Mouse (Mus musculus) testis, adult 2 months (tissue): ENCODE results near the gene Gm4846. TPM values are rescaled to one million over a fixed set of nuclear protein-coding genes. Genes with fewer than 3 reads are reported as not detected.
"Not testable (repeated sequence)": the region's sequence is repeated elsewhere in the genome, so short reads cannot be mapped to it uniquely, and the experiment has no call there.

Experiments
- H3K27ac ChIP-seq: fragments of 200-500 bp; 2 replicates; pipeline ENCODE4 v1.5.1; 2012; ENCODE audit warnings: low read depth, low read length; ENCODE audit not compliant: control insufficient read depth, insufficient read depth
- H3K27me3 ChIP-seq: fragments of 200-500 bp; 2 replicates; pipeline ENCODE4 v1.6.1; 2012; ENCODE audit warnings: mild to moderate bottlenecking, low read length, moderate library complexity; ENCODE audit not compliant: control insufficient read depth, insufficient read depth
- H3K36me3 ChIP-seq: fragments of 200-500 bp; 2 replicates; pipeline ENCODE4 v1.6.1; 2012; ENCODE audit warnings: mild to moderate bottlenecking, low read length; ENCODE audit not compliant: control insufficient read depth, insufficient read depth
- H3K4me1 ChIP-seq: fragments of 200-500 bp; 2 replicates; pipeline ENCODE4 v1.6.1; 2012; ENCODE audit warnings: low read length; ENCODE audit not compliant: control insufficient read depth, insufficient read depth
- H3K4me3 ChIP-seq: fragments of 200-500 bp; 2 replicates; pipeline ENCODE4 v1.5.1; 2012; ENCODE audit warnings: low read depth, mild to moderate bottlenecking, low read length, moderate library complexity, mixed read lengths; ENCODE audit not compliant: control insufficient read depth
- CTCF ChIP-seq: fragments of 200-500 bp; IDR thresholded peaks from 2 replicates; pipeline ENCODE4 v1.5.1; 2012; ENCODE audit warnings: low read depth, mild to moderate bottlenecking, inconsistent platforms, low read length, moderate library complexity; ENCODE audit not compliant: control insufficient read depth, insufficient read depth, insufficient replicate concordance
- POLR2A ChIP-seq: fragments of 200-500 bp; IDR thresholded peaks from 2 replicates; pipeline ENCODE4 v1.6.1; 2012; ENCODE audit warnings: low read depth, mild to moderate bottlenecking, inconsistent platforms, low read length, moderate library complexity; ENCODE audit not compliant: control insufficient read depth
- polyA plus RNA-seq: library from polyadenylated mRNA; depleted of rRNA; stranded (reverse); fragments of >200 nt; gene quantifications from 2 replicates; pipeline ENCODE4 v1.2.3, GENCODE M21; 2012; rRNA removed

Gm4846 gene
- 0.64 and 0.69 TPM in 2 replicates for polyA plus RNA-seq

GRCm38 (mm10) chr1:166497488-166497887 lies at the start of gene Gm4846:
TSS of gene Gm4846 (minus strand) at chr1:166497588.
- not testable (repeated sequence) for H3K27me3 ChIP-seq, H3K4me1 ChIP-seq, H3K27ac ChIP-seq, H3K4me3 ChIP-seq, H3K36me3 ChIP-seq

- not testable (repeated sequence) for H3K27ac ChIP-seq, H3K4me1 ChIP-seq, H3K27me3 ChIP-seq, H3K4me3 ChIP-seq, H3K36me3 ChIP-seq
These were observed 34.1 kb upstream of the Gm4846 start for GRCm38 (mm10) chr1:166531521-166531920.

GRCm38 (mm10) chr1:166524709-166525108 lies 27.3 kb upstream of the Gm4846 start:
- H3K27ac ChIP-seq, H3K4me1 ChIP-seq, H3K36me3 ChIP-seq, H3K27me3 ChIP-seq, H3K4me3 ChIP-seq: not testable (repeated sequence)

- not testable (repeated sequence) for H3K4me3 ChIP-seq, H3K27ac ChIP-seq, H3K27me3 ChIP-seq, H3K4me1 ChIP-seq, H3K36me3 ChIP-seq
These were observed 22.2 kb upstream of the Gm4846 start for GRCm38 (mm10) chr1:166519626-166520025.

GRCm38 (mm10) chr1:166516556-166516955 lies 19.2 kb upstream of the Gm4846 start:
- no peaks in the 10 kb centered on the region for H3K27me3 ChIP-seq
- H3K27ac ChIP-seq, result no peak overlapping the region
- H3K4me3 ChIP-seq, result no peak overlapping the region
- TF ChIP-seq POLR2A (no peak), CTCF (no peak)
- no peaks in the 10 kb centered on the region for H3K36me3 ChIP-seq
- no peaks in the 10 kb centered on the region for H3K4me1 ChIP-seq

GRCm38 (mm10) chr1:166504206-166504605 lies 6.8 kb upstream of the Gm4846 start:
- H3K27me3 ChIP-seq, H3K36me3 ChIP-seq, H3K4me1 ChIP-seq, H3K27ac ChIP-seq, H3K4me3 ChIP-seq: not testable (repeated sequence)

- no peak for TF ChIP-seq POLR2A
- TF ChIP-seq CTCF, result no peak
These were observed 17.9 kb downstream of the Gm4846 start for GRCm38 (mm10) chr1:166479503-166479902.

GRCm38 (mm10) chr1:166467172-166467571 lies 30.2 kb downstream of the Gm4846 start:
- Histone ChIP-seq H3K27ac (no peak overlapping the region), H3K4me3 (no peak overlapping the region), H3K36me3 (no peaks in the 10 kb centered on the region), H3K27me3 (no peaks in the 10 kb centered on the region), H3K4me1 (no peaks in the 10 kb centered on the region)
- no peak for TF ChIP-seq POLR2A
- no peak for TF ChIP-seq CTCF

More at GRCm38 (mm10) chr1:166479503-166479902, 17.9 kb downstream of the Gm4846 start:
- H3K27me3 ChIP-seq, result no peaks in the 10 kb centered on the region
- no peaks in the 10 kb centered on the region for H3K4me1 ChIP-seq
- H3K27ac ChIP-seq, result no peak overlapping the region
- H3K4me3 ChIP-seq, result no peak overlapping the region
- no peaks in the 10 kb centered on the region for H3K36me3 ChIP-seq

- H3K27ac ChIP-seq, result no peak overlapping the region
- no peaks in the 10 kb centered on the region for H3K36me3 ChIP-seq
- no peaks in the 10 kb centered on the region for H3K27me3 ChIP-seq
These were observed 34.8 kb downstream of the Gm4846 start for GRCm38 (mm10) chr1:166462544-166462943.

More at GRCm38 (mm10) chr1:166462544-166462943, 34.8 kb downstream of the Gm4846 start:
- TF ChIP-seq CTCF (no peak), POLR2A (no peak)
- no peak overlapping the region for H3K4me3 ChIP-seq
- no peaks in the 10 kb centered on the region for H3K4me1 ChIP-seq
